Mouse (Mus musculus) forebrain, embryonic 16.5 days (tissue): ENCODE measurements at regions not wholly inside any gene's neighbourhood (a gene's known extent, or its start where the extent isn't known, plus 50 kb on each side); places are given as distances from the start of the nearest gene placed in this dataset.

Source experiments
- ATAC-seq: fragments of 200-750 bp; cut with Nextera tagmentation; 2 replicates; pipeline ENCODE4 v1.8.0; 2017; ENCODE audit warnings: mild to moderate bottlenecking, moderate library complexity
- H3K27ac ChIP-seq: fragments of 300-500 bp; sonication (generic); 2 replicates; pipeline ENCODE4 v1.5.1; 2014; ENCODE audit warnings: low read length, control low read depth
- H3K27me3 ChIP-seq: fragments of 300-500 bp; sonication (generic); replicated peaks from 2 replicates; pipeline ENCODE4 v1.6.1; 2014; ENCODE audit warnings: low read length; ENCODE audit not compliant: control insufficient read depth, insufficient read depth
- H3K36me3 ChIP-seq: fragments of 300-500 bp; sonication (generic); 2 replicates; pipeline ENCODE4 v1.6.1; 2014; ENCODE audit not compliant: control insufficient read depth, insufficient read depth
- H3K4me1 ChIP-seq: fragments of 300-500 bp; sonication (generic); replicated peaks from 2 replicates; pipeline ENCODE4 v1.6.1; 2014; ENCODE audit warnings: low read length; ENCODE audit not compliant: control insufficient read depth, insufficient read depth
- H3K4me2 ChIP-seq: fragments of 300-500 bp; sonication (generic); 2 replicates; pipeline ENCODE4 v1.6.1; 2014; ENCODE audit warnings: mild to moderate bottlenecking, low read length, control low read depth
- H3K4me3 ChIP-seq: fragments of 300-500 bp; sonication (generic); replicated peaks from 2 replicates; pipeline ENCODE4 v1.5.1; 2014; ENCODE audit warnings: mild to moderate bottlenecking, low read length, control low read depth
- H3K9ac ChIP-seq: fragments of 300-500 bp; sonication (generic); replicated peaks from 2 replicates; pipeline ENCODE4 v1.6.1; 2014; ENCODE audit warnings: low read depth, low read length, control low read depth
- H3K9me3 ChIP-seq: fragments of 300-500 bp; sonication (generic); 2 replicates; pipeline ENCODE4 v1.6.1; 2016; ENCODE audit warnings: low read length; ENCODE audit not compliant: control insufficient read depth
- WGBS: fragments of 180-500 bp; shearing (Covaris S2); extraction: QIAGEN DNeasy Blood & Tissue Kit; methylation state at CpG from one replicate; pipeline ENCODE4 v1.1.7; 2014; 5-methylcytosine and 5-hydroxymethylcytosine counted together

- Histone ChIP-seq H3K27ac (no peak overlapping the region), H3K4me3 (no peak overlapping the region), H3K4me1 (peaks cover 11% of the 10 kb centered on the region), H3K9ac (no peak overlapping the region), H3K4me2 (no peak overlapping the region), H3K36me3 (no peaks in the 10 kb centered on the region), H3K9me3 (no peaks in the 10 kb centered on the region), H3K27me3 (no peaks in the 10 kb centered on the region)
- WGBS, result 55% methylated on average over 8 of the region's 8 CpGs
- no peak for ATAC-seq
Measured at GRCm38 (mm10) chr4:142634398-142634797, 395.2 kb upstream of the Kazn start.

DNA sequence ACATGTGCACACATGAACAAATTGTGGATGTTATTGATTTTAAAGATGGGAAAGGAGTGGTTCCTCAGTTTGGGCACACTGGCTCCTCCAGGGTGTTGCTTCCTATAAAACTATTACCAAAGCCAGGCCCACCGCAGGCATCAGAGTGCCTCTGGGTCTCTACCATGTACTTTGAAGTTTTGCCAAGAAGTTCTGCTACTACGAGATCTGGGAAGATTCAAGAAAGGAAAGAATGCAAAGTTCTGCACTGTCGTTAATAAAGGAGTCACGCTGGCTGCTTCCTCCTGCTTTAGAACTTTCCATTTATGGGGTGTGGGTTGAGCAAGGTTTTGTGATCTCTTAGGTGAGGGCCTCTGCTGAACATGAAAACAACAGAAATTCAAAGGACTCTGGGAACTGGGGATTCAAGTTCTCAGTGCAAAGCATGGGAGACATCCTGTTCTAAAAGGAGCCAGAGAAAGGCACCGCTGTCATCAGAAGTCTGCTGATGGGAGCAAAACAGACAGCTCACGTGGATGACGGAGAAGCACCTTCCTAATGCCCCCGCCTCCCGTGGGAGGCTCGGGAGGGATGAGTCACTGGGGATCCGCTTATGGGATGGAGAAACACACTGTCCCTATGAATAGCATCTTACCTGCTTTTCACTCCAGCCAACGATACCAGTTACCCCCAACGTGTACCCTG lies 394.6 kb upstream of the Kazn start:
- no peaks in the 10 kb centered on the region for H3K36me3 ChIP-seq
- no peaks in the 10 kb centered on the region for H3K27me3 ChIP-seq
- WGBS, result 73% methylated on average over 13 of the region's 13 CpGs
- H3K4me1 ChIP-seq, result peaks cover 5% of the 10 kb centered on the region
- no peak overlapping the region for H3K4me2 ChIP-seq
- no peak overlapping the region for H3K9ac ChIP-seq
- H3K27ac ChIP-seq, result no peak overlapping the region
- no peak overlapping the region for H3K4me3 ChIP-seq
- no peak for ATAC-seq
- H3K9me3 ChIP-seq, result no peaks in the 10 kb centered on the region

DNA sequence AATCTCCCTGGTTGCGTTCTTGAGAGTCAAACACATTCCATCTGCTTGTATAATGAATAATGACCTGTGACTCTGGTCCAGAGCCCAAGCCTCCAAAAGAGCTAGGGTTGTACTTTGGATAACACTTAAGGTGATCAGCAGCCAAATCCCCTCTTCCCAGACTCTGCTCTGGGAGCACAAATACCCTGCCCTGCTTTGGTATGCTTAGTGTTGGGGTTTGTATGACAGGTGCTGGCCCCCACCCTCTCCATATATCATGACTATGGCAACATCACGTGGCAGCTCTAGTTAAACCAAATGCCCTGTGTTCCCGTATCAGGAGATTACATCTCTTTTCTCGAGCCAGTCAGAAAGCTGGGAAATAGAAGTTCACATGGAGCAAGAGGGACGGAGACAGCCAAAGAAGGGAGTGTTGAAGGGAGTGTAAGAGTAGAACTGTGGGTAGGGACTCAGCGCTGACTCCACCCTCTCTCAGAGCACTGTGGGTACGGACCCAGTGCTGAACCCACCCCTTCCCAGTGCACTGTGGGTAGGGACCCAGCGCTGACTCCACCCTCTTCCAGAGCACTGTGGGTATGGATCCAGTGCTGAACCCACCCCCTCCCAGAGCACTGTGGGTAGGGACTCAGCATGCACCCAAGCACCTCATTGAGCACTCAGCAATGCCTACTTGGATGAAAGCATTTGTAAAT lies 387.4 kb upstream of the Kazn start:
- no peaks in the 10 kb centered on the region for H3K4me1 ChIP-seq
- no peaks in the 10 kb centered on the region for H3K36me3 ChIP-seq
- ATAC-seq, result no peak
- H3K27me3 ChIP-seq, result no peaks in the 10 kb centered on the region
- no peak overlapping the region for H3K4me2 ChIP-seq
- H3K27ac ChIP-seq, result no peak overlapping the region
- 88% methylated on average over 8 of the region's 8 CpGs for WGBS
- no peaks in the 10 kb centered on the region for H3K9me3 ChIP-seq
- no peak overlapping the region for H3K9ac ChIP-seq
- no peak overlapping the region for H3K4me3 ChIP-seq

DNA sequence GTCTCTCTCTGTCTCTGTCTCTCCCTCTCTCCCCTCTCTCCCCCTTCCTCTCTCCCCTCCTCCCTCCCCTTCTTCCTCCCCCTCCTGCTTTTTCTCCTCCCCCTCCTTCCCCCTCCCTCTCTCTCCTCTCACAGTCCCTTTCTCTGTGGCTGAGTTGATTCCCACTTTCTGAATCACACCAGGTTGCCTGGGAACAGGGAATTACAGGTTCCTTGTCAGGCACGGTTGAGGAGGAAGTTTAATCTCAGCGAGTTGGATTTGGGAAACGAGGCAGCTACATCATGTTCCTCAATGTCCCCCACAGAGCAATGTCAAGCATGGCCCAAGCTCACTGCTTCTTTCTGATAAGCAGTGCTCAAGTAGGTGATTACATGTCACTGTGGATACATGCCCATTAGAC lies 386.3 kb upstream of the Kazn start:
- H3K4me3 ChIP-seq, result no peak overlapping the region
- H3K27ac ChIP-seq, result no peak overlapping the region
- 40% methylated on average over 3 of the region's 3 CpGs for WGBS
- H3K4me2 ChIP-seq, result no peak overlapping the region
- no peak for ATAC-seq
- H3K36me3 ChIP-seq, result no peaks in the 10 kb centered on the region
- H3K9me3 ChIP-seq, result no peaks in the 10 kb centered on the region
- no peaks in the 10 kb centered on the region for H3K27me3 ChIP-seq
- no peak overlapping the region for H3K9ac ChIP-seq
- no peaks in the 10 kb centered on the region for H3K4me1 ChIP-seq

DNA sequence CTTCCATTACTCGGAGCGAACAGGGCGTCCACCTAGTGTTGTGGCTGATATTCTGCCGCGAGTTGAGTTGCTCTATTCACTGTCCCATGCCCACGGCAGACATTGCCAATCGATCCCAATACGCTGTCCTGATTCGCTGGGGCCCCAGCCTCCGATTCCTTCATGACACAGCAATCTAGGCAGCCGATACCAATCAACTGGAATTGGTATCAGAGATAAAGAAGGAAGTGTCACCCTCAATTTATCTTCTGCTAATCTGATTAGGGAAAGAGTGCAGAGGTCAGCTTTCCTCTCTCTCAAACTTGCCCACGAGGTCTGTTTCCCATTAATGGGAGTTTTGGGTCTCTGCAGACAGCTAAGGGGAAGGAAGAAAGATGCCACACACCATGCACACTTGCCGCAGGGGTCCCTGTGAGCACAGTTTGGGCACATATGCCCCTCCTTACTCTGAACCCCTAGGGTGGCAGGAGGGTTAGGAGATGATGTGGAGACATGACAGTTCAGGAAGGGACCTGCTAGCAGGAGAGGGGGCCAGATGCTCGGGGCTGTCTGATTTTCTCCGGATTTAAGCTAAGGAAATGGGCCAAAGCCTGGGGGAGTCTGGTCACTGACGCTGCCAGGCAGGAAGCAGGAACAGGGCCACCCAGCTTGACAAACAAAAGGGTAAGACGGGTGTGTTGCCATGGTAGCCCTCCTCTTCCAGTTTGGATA lies 383.1 kb upstream of the Kazn start:
- H3K27ac ChIP-seq, result no peak overlapping the region

GRCm38 (mm10) chr4:142619396-142619795 lies 380.2 kb upstream of the Kazn start:
- Histone ChIP-seq H3K9ac (no peak overlapping the region), H3K27ac (no peak overlapping the region), H3K4me2 (no peak overlapping the region), H3K4me1 (no peaks in the 10 kb centered on the region), H3K4me3 (no peak overlapping the region), H3K36me3 (no peaks in the 10 kb centered on the region), H3K27me3 (no peaks in the 10 kb centered on the region), H3K9me3 (no peaks in the 10 kb centered on the region)
- no peak for ATAC-seq
- 61% methylated on average over 8 of the region's 8 CpGs for WGBS

More for the DNA sequence above, 383.1 kb upstream of the Kazn start:
- no peaks in the 10 kb centered on the region for H3K27me3 ChIP-seq
- no peak overlapping the region for H3K4me3 ChIP-seq
- no peak overlapping the region for H3K9ac ChIP-seq
- H3K9me3 ChIP-seq, result no peaks in the 10 kb centered on the region
- no peak overlapping the region for H3K4me2 ChIP-seq
- WGBS, result 48% methylated on average over 17 of the region's 17 CpGs
- no peaks in the 10 kb centered on the region for H3K36me3 ChIP-seq
- ATAC-seq, result no peak
- H3K4me1 ChIP-seq, result no peaks in the 10 kb centered on the region

- Histone ChIP-seq H3K9ac (no peak overlapping the region), H3K27me3 (no peaks in the 10 kb centered on the region), H3K4me2 (no peak overlapping the region), H3K36me3 (no peaks in the 10 kb centered on the region), H3K9me3 (no peaks in the 10 kb centered on the region), H3K4me1 (no peaks in the 10 kb centered on the region), H3K27ac (no peak overlapping the region), H3K4me3 (no peak overlapping the region)
- no peak for ATAC-seq
- 17% methylated on average over 4 of the region's 4 CpGs for WGBS
Measured at GRCm38 (mm10) chr4:142618770-142619169, 379.6 kb upstream of the Kazn start.

DNA sequence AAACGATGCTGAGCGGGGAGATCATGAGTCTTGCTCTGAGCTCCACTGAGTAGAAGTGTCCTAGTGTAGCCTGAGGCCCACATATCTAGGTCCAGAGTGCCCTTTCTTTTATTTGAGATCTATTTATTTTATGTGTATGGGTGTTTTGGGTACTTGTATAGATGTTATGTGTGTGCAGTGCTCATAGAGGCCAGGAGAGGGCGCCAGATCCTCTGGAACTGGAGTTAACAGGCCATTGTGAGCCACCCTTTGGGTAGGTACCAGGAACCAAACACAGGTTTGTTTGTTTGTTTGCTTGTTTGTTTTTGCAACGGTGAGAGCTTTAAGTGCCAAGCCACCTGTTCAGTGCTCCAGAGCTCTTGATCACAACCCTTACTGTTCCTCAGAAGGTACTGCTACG lies 378.5 kb upstream of the Kazn start:
- 63% methylated on average over 5 of the region's 5 CpGs for WGBS
- no peaks in the 10 kb centered on the region; the same call in 1 of the 2 replicates for H3K9me3 ChIP-seq
- H3K4me2 ChIP-seq, result no peak overlapping the region
- no peak overlapping the region for H3K9ac ChIP-seq
- H3K4me1 ChIP-seq, result no peaks in the 10 kb centered on the region
- H3K27ac ChIP-seq, result no peak overlapping the region
- no peaks in the 10 kb centered on the region for H3K27me3 ChIP-seq
- no peaks in the 10 kb centered on the region for H3K36me3 ChIP-seq
- H3K4me3 ChIP-seq, result no peak overlapping the region
- no peak for ATAC-seq

DNA sequence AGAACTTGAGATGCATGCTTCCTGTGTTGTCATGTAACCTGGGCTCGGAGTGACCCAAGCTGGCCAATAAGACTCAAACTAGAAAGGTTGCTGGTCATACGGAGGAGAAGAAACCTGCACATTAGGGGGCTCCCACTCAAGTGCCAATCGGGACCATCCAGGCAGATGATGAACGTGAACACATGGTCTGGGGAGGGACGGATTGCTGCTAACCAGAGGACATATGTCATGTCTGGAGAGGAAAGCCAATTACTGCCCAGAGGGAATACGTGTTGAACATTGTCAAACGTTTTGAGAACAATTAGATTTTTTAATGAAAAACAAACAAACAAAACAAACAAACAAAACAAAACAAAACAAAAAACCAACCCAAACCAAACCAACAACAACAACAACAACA lies 377.7 kb upstream of the Kazn start:
- H3K36me3 ChIP-seq, result no peaks in the 10 kb centered on the region
- H3K27me3 ChIP-seq, result no peaks in the 10 kb centered on the region
- no peak overlapping the region for H3K4me2 ChIP-seq
- H3K4me1 ChIP-seq, result no peaks in the 10 kb centered on the region
- H3K4me3 ChIP-seq, result no peak overlapping the region
- no peak for ATAC-seq
- H3K9ac ChIP-seq, result no peak overlapping the region
- H3K27ac ChIP-seq, result no peak overlapping the region
- 83% methylated on average over 7 of the region's 7 CpGs for WGBS
- H3K9me3 ChIP-seq, result no peaks in the 10 kb centered on the region; the same call in 1 of the 2 replicates
